27 mouse cellular contexts compared by ENCODE assay signal in genomic region chr2:150834616-150835015, GRCm38 (mm10). TPM values are rescaled to one million over a fixed set of nuclear protein-coding genes. Genes with fewer than 3 reads are reported as not detected.
DNase-seq lines count a peak whose midpoint lies in the region; ATAC-seq and TF ChIP-seq lines count a peak whose summit lies in the region.
"Had no signal": no experiment of that assay in that cellular context is flagged by ENCODE, and none has a peak within 500 bp of the region (broad histone marks: within the 10 kb centered on the region; RNA-seq: fewer than 3 reads in every experiment).

No protein-coding gene starts in this region.

- DNase-seq in adrenal gland, postnatal 10 days = peak; percentile 39
- DNase-seq in adrenal gland, adult 18-20 months (ENCODE audit: low spot score in 2 of 2) = no peak
- no peak for DNase-seq in heart, postnatal 0 days (ENCODE audit: low spot score)
- peak; percentile 60 for DNase-seq in hindbrain, postnatal 0 days (ENCODE audit: low spot score)
- no peak for DNase-seq in hindbrain, embryonic 14.5 days (ENCODE audit: low spot score)
- peak; percentile 28 for DNase-seq in urinary bladder, postnatal 14 days (ENCODE audit: low spot score)
- no peak for DNase-seq in urinary bladder, postnatal 25 days (ENCODE audit: low spot score)
- DNase-seq: adrenal gland, adult 8-10 months; cerebellum, adult 11 months; cerebellum, adult 9-10 months; cerebellum, postnatal 36 days; gastrocnemius, postnatal 25 days; kidney, adult 9 months; kidney, postnatal 10 days; retina, postnatal 1 day; right cerebral cortex, postnatal 25 days; thymus, postnatal 14 days had no signal

- H3K27me3 ChIP-seq in heart, postnatal 0 days (ENCODE audit: control insufficient read depth, insufficient read depth, low read length) = no peaks in the 10 kb centered on the region
- H3K27me3 ChIP-seq in heart, embryonic 11.5 days (ENCODE audit: control insufficient read depth, insufficient read depth, low read length) = no peaks in the 10 kb centered on the region
- no peaks in the 10 kb centered on the region for H3K27me3 ChIP-seq in hindbrain, postnatal 0 days (ENCODE audit: insufficient read depth, low read length)
- H3K27me3 ChIP-seq in hindbrain, embryonic 14.5 days (ENCODE audit: control insufficient read depth, insufficient read depth, low read length) = no peaks in the 10 kb centered on the region
- H3K27me3 ChIP-seq: CH12.LX; forebrain, embryonic 15.5 days; limb, embryonic 13.5 days; lung, embryonic 15.5 days; midbrain, embryonic 13.5 days; neural tube, embryonic 15.5 days had no signal

- no peak overlapping the region for H3K4me3 ChIP-seq in heart, postnatal 0 days (ENCODE audit: low read depth, low read length)
- no peak overlapping the region for H3K4me3 ChIP-seq in heart, embryonic 11.5 days (ENCODE audit: low read depth, low read length)
- no peak overlapping the region for H3K4me3 ChIP-seq in hindbrain, postnatal 0 days (ENCODE audit: low read length)
- no peak overlapping the region for H3K4me3 ChIP-seq in hindbrain, embryonic 14.5 days (replicated peaks; ENCODE audit: low read length)
- H3K4me3 ChIP-seq: forebrain, embryonic 15.5 days; limb, embryonic 13.5 days; lung, embryonic 15.5 days; midbrain, embryonic 13.5 days; neural tube, embryonic 15.5 days had no signal

- 59% methylated on average over 7 of the region's 7 CpGs for WGBS in heart, postnatal 0 days
- WGBS in heart, embryonic 11.5 days (ENCODE audit: insufficient replicate concordance) = 85% methylated on average over 7 of the region's 7 CpGs
- 75% methylated on average over 7 of the region's 7 CpGs for WGBS in hindbrain, postnatal 0 days
- 83% methylated on average over 7 of the region's 7 CpGs for WGBS in hindbrain, embryonic 14.5 days

- H3K27ac ChIP-seq in heart, postnatal 0 days (ENCODE audit: low read depth) = no peak overlapping the region
- H3K27ac ChIP-seq in heart, embryonic 11.5 days (ENCODE audit: low read depth, low read length) = no peak overlapping the region
- peak overlapping the region; percentile 15; the same call in 1 of the 2 replicates for H3K27ac ChIP-seq in hindbrain, postnatal 0 days
- H3K27ac ChIP-seq in hindbrain, embryonic 14.5 days = no peak overlapping the region
- H3K27ac ChIP-seq: forebrain, embryonic 15.5 days; limb, embryonic 13.5 days; lung, embryonic 15.5 days; midbrain, embryonic 13.5 days; neural tube, embryonic 15.5 days had no signal

- no peak for TF ChIP-seq EP300 in heart, postnatal 0 days (IDR thresholded peaks at IDR 0.05; ENCODE audit: low read depth)

- no peaks in the 10 kb centered on the region for H3K4me1 ChIP-seq in heart, postnatal 0 days (ENCODE audit: control insufficient read depth, insufficient read depth)
- no peaks in the 10 kb centered on the region for H3K4me1 ChIP-seq in heart, embryonic 11.5 days (ENCODE audit: control insufficient read depth, insufficient read depth, low read length)
- H3K4me1 ChIP-seq in hindbrain, postnatal 0 days (ENCODE audit: insufficient read depth, low read length) = no peaks in the 10 kb centered on the region
- H3K4me1 ChIP-seq in hindbrain, embryonic 14.5 days (replicated peaks; ENCODE audit: control insufficient read depth, insufficient read depth, low read length) = no peaks in the 10 kb centered on the region
- H3K4me1 ChIP-seq: forebrain, embryonic 15.5 days; limb, embryonic 13.5 days; lung, embryonic 15.5 days; midbrain, embryonic 13.5 days; neural tube, embryonic 15.5 days had no signal

- H3K9ac ChIP-seq in heart, postnatal 0 days (replicated peaks; ENCODE audit: low read depth, low read length) = no peak overlapping the region
- no peak overlapping the region for H3K9ac ChIP-seq in heart, embryonic 11.5 days (ENCODE audit: low read depth, low read length)
- H3K9ac ChIP-seq in hindbrain, postnatal 0 days (replicated peaks; ENCODE audit: low read length) = no peak overlapping the region
- no peak overlapping the region for H3K9ac ChIP-seq in hindbrain, embryonic 14.5 days
- H3K9ac ChIP-seq: forebrain, embryonic 15.5 days; limb, embryonic 13.5 days; lung, embryonic 15.5 days; midbrain, embryonic 13.5 days; neural tube, embryonic 15.5 days had no signal

- no peaks in the 10 kb centered on the region for H3K9me3 ChIP-seq in heart, postnatal 0 days (replicated peaks; ENCODE audit: control insufficient read depth, low read length)
- H3K9me3 ChIP-seq in heart, embryonic 11.5 days (replicated peaks; ENCODE audit: control insufficient read depth, low read length) = no peaks in the 10 kb centered on the region
- no peaks in the 10 kb centered on the region for H3K9me3 ChIP-seq in hindbrain, postnatal 0 days (ENCODE audit: low read length)
- no peaks in the 10 kb centered on the region for H3K9me3 ChIP-seq in hindbrain, embryonic 14.5 days (ENCODE audit: control insufficient read depth, low read length)
- H3K9me3 ChIP-seq: forebrain, embryonic 15.5 days; limb, embryonic 13.5 days; lung, embryonic 15.5 days; midbrain, embryonic 13.5 days; neural tube, embryonic 15.5 days had no signal

- ATAC-seq in heart, postnatal 0 days (ENCODE audit: insufficient read depth, low read depth) = peak; percentile 63; the same call in 1 of the 2 replicates
- no peak for ATAC-seq in heart, embryonic 11.5 days (replicated peaks; ENCODE audit: insufficient number of reproducible peaks, low FRiP score, low TSS enrichment)
- ATAC-seq in hindbrain, postnatal 0 days = 0 out of 2 replicates have a peak, but pooled peaks have one; percentile 10
- no peak; the same call in 1 of the 2 replicates for ATAC-seq in hindbrain, embryonic 14.5 days (ENCODE audit: low FRiP score)
- ATAC-seq: activated CD4-positive, CD25-positive, alpha-beta regulatory T cell, adult 4 months; forebrain, embryonic 15.5 days; intestine, postnatal 0 days; midbrain, embryonic 13.5 days had no signal

- peaks cover 50% of the 10 kb centered on the region for H3K36me3 ChIP-seq in heart, postnatal 0 days (replicated peaks; ENCODE audit: control insufficient read depth, insufficient read depth, low read length)
- H3K36me3 ChIP-seq in heart, embryonic 11.5 days (ENCODE audit: control insufficient read depth, insufficient read depth, low read length) = peaks cover 23% of the 10 kb centered on the region
- H3K36me3 ChIP-seq in hindbrain, postnatal 0 days (ENCODE audit: insufficient read depth, low read length) = peaks cover 65% of the 10 kb centered on the region
- peaks cover 90% of the 10 kb centered on the region for H3K36me3 ChIP-seq in hindbrain, embryonic 14.5 days (replicated peaks; ENCODE audit: control insufficient read depth, insufficient read depth)

- no peak overlapping the region for H3K4me2 ChIP-seq in heart, postnatal 0 days (ENCODE audit: low read depth, low read length)
- H3K4me2 ChIP-seq in heart, embryonic 11.5 days = no peak overlapping the region
- H3K4me2 ChIP-seq in hindbrain, postnatal 0 days (ENCODE audit: low read depth, low read length) = no peak overlapping the region
- H3K4me2 ChIP-seq in hindbrain, embryonic 14.5 days (replicated peaks) = no peak overlapping the region
- H3K4me2 ChIP-seq: forebrain, embryonic 15.5 days; limb, embryonic 13.5 days; liver, embryonic 11.5 days; lung, embryonic 15.5 days; midbrain, embryonic 13.5 days; neural tube, embryonic 15.5 days had no signal

- TF ChIP-seq CTCF in heart, postnatal 0 days (IDR thresholded peaks at IDR 0.05; ENCODE audit: low read depth) = no peak
- no peak for TF ChIP-seq CTCF in hindbrain, postnatal 0 days (IDR thresholded peaks at IDR 0.05; ENCODE audit: low read depth)

RNA-seq across cellular contexts. Expression of gene Pygb, which starts 48.1 kb away (rescaled TPM):
- total RNA-seq in adrenal gland, postnatal 10 days (2021) = 10 to 100 TPM; 46.8 to 51.4 TPM
- total RNA-seq in adrenal gland, adult 18-20 months (2021) = 10 to 100 TPM; 41.3 to 50.3 TPM
- 489 and 581 TPM in 2 replicates for total RNA-seq in heart, postnatal 0 days (2014; rRNA removed; ENCODE audit: low replicate concordance)
- 255 and 282 TPM in 2 replicates for polyA plus RNA-seq in heart, postnatal 0 days (2015; fragmentation: Nextera tagmentation; extraction: Ambion mirVana)
- polyA plus RNA-seq in heart, embryonic 11.5 days (2014; fragmentation: Nextera tagmentation; extraction: Ambion mirVana) = 84.4 and 120 TPM in 2 replicates
- 302 and 317 TPM in 2 replicates for total RNA-seq in hindbrain, postnatal 0 days (2014; rRNA removed)
- polyA plus RNA-seq in hindbrain, postnatal 0 days (2015; fragmentation: Nextera tagmentation; extraction: Ambion mirVana) = 160 and 169 TPM in 2 replicates
- polyA plus RNA-seq in hindbrain, embryonic 14.5 days (2014; fragmentation: Nextera tagmentation; extraction: Ambion mirVana) = 93.9 and 108 TPM in 2 replicates

Comparison
In these comparisons a context has a peak if more than half of its experiments do, and no peak if none do; other contexts are left out.
1. DNase-seq: peak in adrenal gland, postnatal 10 days (single experiment), hindbrain, postnatal 0 days (single experiment) and urinary bladder, postnatal 14 days (single experiment); none in adrenal gland, adult 18-20 months (0 of 2), heart, postnatal 0 days (single experiment), hindbrain, embryonic 14.5 days (single experiment) and urinary bladder, postnatal 25 days (single experiment).
2. ATAC-seq: peak in heart, postnatal 0 days (single experiment) and hindbrain, postnatal 0 days (single experiment); none in heart, embryonic 11.5 days (single experiment) and hindbrain, embryonic 14.5 days (single experiment).